Mouse (Mus musculus): Measurements from ENCODE around the gene Ercc1. TPM values are rescaled to one million over a fixed set of nuclear protein-coding genes. Genes with fewer than 3 reads are reported as not detected.

Ercc1 gene
- total RNA-seq, 2 experiments from 2014 or later, result 48.9 to 51.8 TPM

DNA sequence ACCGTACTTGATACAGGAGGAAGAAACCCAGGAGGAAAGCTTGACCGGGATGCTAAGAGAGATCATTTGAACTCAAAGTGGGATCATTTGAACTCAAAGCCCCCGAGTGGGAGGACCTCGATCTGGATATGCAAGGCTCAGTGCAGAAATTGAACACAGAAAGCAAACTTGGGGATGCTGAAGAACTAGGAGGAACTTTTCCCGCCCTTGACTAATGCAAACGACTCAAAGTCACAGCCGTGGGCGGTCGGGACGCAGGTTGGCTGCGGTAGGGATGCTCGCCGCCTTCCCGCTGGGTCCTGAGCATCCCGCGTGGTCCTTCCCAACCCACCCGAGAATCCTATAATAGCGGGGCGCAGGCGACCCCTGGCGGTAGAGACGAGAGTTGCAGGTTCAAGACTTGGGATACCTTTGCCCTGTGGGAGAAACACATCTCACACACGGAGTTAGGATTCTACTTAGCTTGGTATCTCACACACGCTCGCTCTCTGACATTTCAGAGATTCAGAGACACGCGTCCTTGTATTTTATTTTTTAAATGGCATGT lies 2.0 kb upstream of the Ercc1 start:
- DNase-seq (ENCODE audit: extremely low spot score in 1 of 2, low spot score in 2 of 2), result peak; percentile 89 to 94
- peak overlapping the region; percentile 53 for H3K4me3 ChIP-seq
- intact Hi-C loops (cut with DNase I), result loop anchor here (1.0 to 2.0 kb wide), 3 partner anchors 42 to 164 kb away; no protein-coding TSS in a partner anchor
- peak overlapping the region; percentile 83 for H3K27ac ChIP-seq
- TF ChIP-seq CTCF (IDR thresholded peaks at IDR 0.05), result no peak; the same call in none of the 2 replicates

- Histone ChIP-seq H3K4me3 (no peak overlapping the region), H3K27ac (no peak overlapping the region)
- DNase-seq (ENCODE audit: extremely low spot score in 1 of 2, low spot score in 2 of 2), result peak; percentile 72 to 81
- TF ChIP-seq CTCF (IDR thresholded peaks at IDR 0.05), result peak; percentile 98
- intact Hi-C loops (cut with DNase I), result loop anchor here (1.0 to 2.0 kb wide), 2 partner anchors 43 to 165 kb away; no protein-coding TSS in a partner anchor
These were observed 1.3 kb upstream of the Ercc1 start for GRCm38 (mm10) chr7:19343210-19343808.

DNA sequence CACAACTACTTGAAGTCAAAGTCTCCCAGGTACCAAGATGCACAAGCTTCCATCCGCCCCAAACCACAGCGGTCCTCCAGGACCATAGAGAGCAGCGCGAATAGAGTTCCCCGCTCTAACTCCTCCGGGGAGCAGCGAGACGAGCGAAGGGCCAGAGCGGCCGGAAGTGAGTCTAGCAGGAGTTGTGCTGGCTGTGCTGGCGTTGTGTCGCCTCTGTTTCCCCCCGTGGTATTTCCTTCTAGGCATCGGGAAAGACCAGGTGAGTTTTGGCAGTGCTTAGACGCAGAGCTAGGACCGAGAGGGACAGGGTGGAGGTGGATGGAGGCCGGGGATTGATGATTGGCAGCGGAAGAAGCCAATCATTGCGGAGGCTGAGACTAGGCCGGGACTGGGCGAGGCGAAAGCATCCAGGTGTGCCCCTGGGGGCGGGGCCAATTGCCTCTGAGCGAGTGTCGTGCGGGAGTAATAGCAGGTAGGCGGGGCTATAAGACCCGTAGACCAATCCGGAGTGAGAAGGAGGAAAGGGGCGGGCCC lies 427 bp downstream of the Ercc1 start:
- intact Hi-C loops (cut with DNase I), result no loop called here
- H3K27ac ChIP-seq, result peak overlapping the region; percentile 92
- DNase-seq (ENCODE audit: extremely low spot score in 1 of 2, low spot score in 2 of 2), result peak; percentile 94 to 96

GRCm38 (mm10) chr7:19349188-19349915 lies 4.8 kb downstream of the Ercc1 start:
- intact Hi-C loops (cut with DNase I), result no loop called here
- DNase-seq (ENCODE audit: extremely low spot score in 1 of 2, low spot score in 2 of 2), result no peak
- no peak overlapping the region for H3K4me3 ChIP-seq
- no peak overlapping the region for H3K27ac ChIP-seq
- no peak for TF ChIP-seq CTCF (IDR thresholded peaks at IDR 0.05)

More for the DNA sequence above, 427 bp downstream of the Ercc1 start:
- no peak for TF ChIP-seq CTCF (IDR thresholded peaks at IDR 0.05)
- H3K4me3 ChIP-seq, result peak overlapping the region; percentile 77

- H3K27ac ChIP-seq, result no peak overlapping the region
- intact Hi-C loops (cut with DNase I), result no loop called here
- H3K4me3 ChIP-seq, result no peak overlapping the region
- DNase-seq (ENCODE audit: extremely low spot score in 1 of 2, low spot score in 2 of 2), result no peak
- no peak for TF ChIP-seq CTCF (IDR thresholded peaks at IDR 0.05)
These were observed 5.6 kb downstream of the Ercc1 start for GRCm38 (mm10) chr7:19350221-19350620.

DNA sequence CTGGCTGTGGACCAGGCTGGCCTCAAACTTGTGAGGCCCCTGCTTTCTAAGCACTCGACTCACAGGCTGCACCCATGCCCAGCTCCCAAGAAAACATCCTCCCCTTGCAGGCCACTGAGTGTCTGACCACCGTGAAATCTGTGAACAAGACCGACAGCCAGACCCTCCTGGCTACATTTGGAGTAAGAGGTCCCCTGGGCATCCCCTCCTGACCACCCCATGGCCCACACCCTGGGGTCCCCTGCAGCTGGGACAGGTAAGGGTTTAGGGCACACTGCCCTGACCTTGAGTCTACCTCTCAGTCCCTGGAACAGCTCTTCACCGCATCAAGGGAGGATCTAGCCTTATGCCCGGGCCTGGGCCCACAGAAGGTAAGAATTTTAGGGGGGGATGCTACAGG lies 10.4 kb downstream of the Ercc1 start:
- H3K4me3 ChIP-seq, result no peak overlapping the region
- H3K27ac ChIP-seq, result no peak overlapping the region
- no peak for TF ChIP-seq CTCF (IDR thresholded peaks at IDR 0.05)
- intact Hi-C loops (cut with DNase I), result no loop called here
- DNase-seq (ENCODE audit: extremely low spot score in 1 of 2, low spot score in 2 of 2), result no peak

DNA sequence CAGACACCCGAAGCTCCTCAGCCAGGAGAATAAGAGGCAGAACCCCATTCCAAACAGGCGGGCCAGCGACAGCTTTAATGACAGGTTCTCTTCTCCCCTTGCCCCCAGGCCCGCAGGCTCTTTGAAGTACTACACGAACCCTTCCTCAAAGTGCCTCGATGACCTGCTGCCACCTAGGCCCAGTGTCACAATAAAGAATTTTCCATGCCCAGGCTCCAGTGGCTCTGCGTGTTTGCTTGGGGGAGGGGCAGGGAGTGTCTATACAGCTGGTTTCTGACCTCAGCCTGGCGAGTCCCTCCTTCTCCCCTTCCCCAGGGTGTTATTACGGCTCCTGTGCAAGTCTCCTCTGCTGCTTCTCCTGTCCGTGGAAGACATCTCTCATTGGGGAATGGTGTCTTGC lies 11.7 kb downstream of the Ercc1 start:
- intact Hi-C loops (cut with DNase I), result no loop called here

DNA sequence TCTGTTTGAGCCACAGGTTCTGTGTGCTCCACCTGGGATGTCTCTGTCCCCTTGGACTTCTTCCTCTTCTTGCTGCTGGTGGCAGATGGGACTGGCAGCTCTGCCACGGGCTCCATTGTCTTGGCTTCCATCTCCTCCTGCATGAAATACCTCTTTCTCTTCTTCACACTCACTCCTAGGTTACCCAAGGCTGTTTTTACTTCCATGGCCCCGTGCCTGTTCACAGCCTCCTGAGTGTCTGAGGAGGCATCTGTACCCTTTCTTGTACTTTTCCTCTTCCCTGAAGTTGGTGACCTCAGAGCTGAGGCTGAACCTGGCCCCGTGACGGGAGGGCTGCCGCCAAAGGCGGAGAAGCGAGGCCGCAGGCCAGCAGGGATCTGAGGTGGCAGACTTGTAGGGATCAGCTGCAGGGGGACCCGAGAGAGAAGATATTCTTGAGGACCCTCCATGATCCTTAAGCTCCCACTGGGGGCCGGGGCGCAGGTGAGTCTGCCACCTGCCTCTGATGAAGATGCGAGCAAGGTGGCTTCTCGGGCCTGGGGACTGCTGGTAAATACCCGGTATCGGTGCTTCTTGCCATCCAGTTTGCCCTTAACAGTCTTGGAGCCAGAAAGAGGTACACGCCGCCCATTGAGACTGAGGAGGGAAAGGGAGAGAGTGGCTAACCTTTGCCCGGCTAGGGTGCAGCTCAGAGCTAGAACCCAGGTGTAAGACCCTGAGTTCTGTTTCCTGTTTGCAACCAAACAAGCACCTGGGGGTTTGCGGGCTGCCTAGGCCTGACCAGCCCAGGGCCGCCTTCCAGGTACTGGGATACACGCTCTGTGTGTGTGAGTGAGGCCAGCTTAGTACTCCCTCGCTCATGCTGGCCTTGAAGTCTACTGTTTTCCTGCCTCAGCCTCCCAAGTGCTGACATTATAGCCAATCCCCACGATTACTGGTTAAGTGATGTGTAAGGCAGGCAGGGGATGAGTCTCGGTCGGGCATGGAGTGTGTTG lies 13.1 kb downstream of the Ercc1 start:
- intact Hi-C loops (cut with DNase I), result no loop called here
- Histone ChIP-seq H3K4me3 (no peak overlapping the region), H3K27ac (no peak overlapping the region)
- no peak for TF ChIP-seq CTCF (IDR thresholded peaks at IDR 0.05)
- no peak for DNase-seq (ENCODE audit: extremely low spot score in 1 of 2, low spot score in 2 of 2)

More for the DNA sequence above, 11.7 kb downstream of the Ercc1 start:
- Histone ChIP-seq H3K4me3 (no peak overlapping the region), H3K27ac (no peak overlapping the region)
- no peak for TF ChIP-seq CTCF (IDR thresholded peaks at IDR 0.05)
- no peak for DNase-seq (ENCODE audit: extremely low spot score in 1 of 2, low spot score in 2 of 2)

DNA sequence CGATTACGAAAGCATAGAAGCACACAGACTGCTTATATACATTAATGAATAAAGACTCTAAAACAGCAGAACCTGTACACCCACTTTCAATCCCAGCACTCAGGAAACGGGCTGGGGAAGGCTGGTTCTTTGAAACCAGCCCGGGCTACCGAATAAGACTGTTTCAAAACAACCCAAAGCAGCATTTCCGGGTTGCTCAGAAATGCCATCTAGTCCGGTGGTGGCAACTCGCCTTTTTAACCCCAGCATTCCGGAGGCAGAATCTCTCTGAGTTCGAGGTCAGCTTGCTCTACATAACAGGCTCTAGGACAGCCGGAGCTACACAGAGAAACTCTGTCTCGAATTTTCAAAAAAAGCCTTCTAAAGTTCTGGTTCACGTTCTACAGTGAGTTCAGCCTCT lies 14.1 kb downstream of the Ercc1 start:
- no peak for TF ChIP-seq CTCF (IDR thresholded peaks at IDR 0.05)
- H3K27ac ChIP-seq, result peak overlapping the region; percentile 94; the same call in 1 of the 2 replicates
- H3K4me3 ChIP-seq, result peak overlapping the region; percentile 57
- intact Hi-C loops (cut with DNase I), result no loop called here
- no peak for DNase-seq (ENCODE audit: extremely low spot score in 1 of 2, low spot score in 2 of 2)

DNA sequence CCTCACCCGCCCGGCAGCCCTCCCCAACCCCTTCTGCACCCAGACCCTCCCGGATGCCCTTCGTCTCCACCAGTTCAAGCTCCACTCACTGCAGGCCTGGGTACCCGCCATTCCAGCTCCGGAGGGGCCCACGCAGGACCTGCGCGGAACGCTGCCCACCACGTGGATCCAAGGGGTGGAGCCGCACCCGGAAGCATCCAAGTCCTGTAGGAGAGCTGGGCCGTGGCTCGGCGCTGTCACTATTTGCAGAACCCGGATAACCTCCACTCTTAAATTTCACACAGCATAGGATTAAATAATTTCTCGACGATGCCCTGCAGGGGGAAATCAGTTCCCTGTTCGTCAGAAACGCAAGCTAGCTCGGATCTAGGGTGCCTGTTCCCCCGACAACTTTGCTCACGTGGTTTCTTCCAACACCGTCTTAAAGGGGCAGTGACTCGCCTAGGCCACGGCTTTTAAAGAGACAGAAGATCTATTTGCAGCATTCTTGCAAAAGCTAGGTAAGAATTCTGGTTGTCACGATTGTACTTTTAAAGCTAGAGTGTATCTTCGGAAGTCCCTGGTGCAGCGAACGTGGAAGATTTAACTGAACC lies 14.8 kb downstream of the Ercc1 start, which contains the start of the genes Cd3eap and Ppp1r13l:
Cd3eap (minus strand) TSS at position 185 of the 593 bp plus-strand sequence.
Ppp1r13l (plus strand) TSS at position 451 of the 593 bp plus-strand sequence.
- DNase-seq (ENCODE audit: extremely low spot score in 1 of 2, low spot score in 2 of 2), result peak; percentile 88 to 90
- H3K27ac ChIP-seq, result peak within 1 kb of the TSS; percentile 94
- intact Hi-C loops (cut with DNase I), result no loop called here
- TF ChIP-seq CTCF (IDR thresholded peaks at IDR 0.05), result no peak
- peak within 1 kb of the TSS; percentile 57 for H3K4me3 ChIP-seq
